Mouse (Mus musculus) C3H10T1/2 (cell line): ENCODE data around the gene Six6. TPM values are rescaled to one million over a fixed set of nuclear protein-coding genes. Genes with fewer than 3 reads are reported as not detected.

Experiments
- polyA plus RNA-seq, 2 experiments: library from polyadenylated mRNA; unstranded; fragments of >200 nt; fragmentation: generic; extraction: Trizol; gene quantifications; one replicate each; pipeline ENCODE4 v1.2.1; 2012; ENCODE audit warnings: missing spikeins in 2 of 2

Six6 gene
- under 1 TPM; under 0.01 to 0.01 TPM for polyA plus RNA-seq

GRCm38 (mm10) chr12:72939616-72940015 is at the start of gene Six6:
TSS of gene Six6 (plus strand) at chr12:72939892.

GRCm38 (mm10) chr12:72940071-72940821 is 554 bp downstream of the Six6 start, which contains the start of gene 4930447C04Rik:
TSS of gene 4930447C04Rik (minus strand) at chr12:72940774.

Other genes with a start within 250 kb of the Six6 start
- 10 to 100 TPM; 13.4 to 66.0 TPM for gene Ppm1a, start 182.4 kb upstream of the Six6 start, polyA plus RNA-seq
- under 1 TPM in 1 of 2 experiments, not detected in 1; 0.02 TPM for gene 4930447C04Rik, start 882 bp downstream of the Six6 start, polyA plus RNA-seq
- gene Six1, start 114.0 kb downstream of the Six6 start, polyA plus RNA-seq: 10 to 100 TPM; 13.1 to 61.1 TPM
- gene Six4, start 173.6 kb downstream of the Six6 start, polyA plus RNA-seq: 1 to 10 TPM in 1 of 2 experiments, under 1 TPM in 1; 0.32 to 2.1 TPM
- 10 to 100 TPM in 1 of 2 experiments, 1 to 10 TPM in 1; 4.9 to 26.6 TPM for gene Mnat1, start 183.8 kb downstream of the Six6 start, polyA plus RNA-seq